Mouse (Mus musculus): ENCODE measurements around the gene Dennd1a.

Dennd1a gene

DNA sequence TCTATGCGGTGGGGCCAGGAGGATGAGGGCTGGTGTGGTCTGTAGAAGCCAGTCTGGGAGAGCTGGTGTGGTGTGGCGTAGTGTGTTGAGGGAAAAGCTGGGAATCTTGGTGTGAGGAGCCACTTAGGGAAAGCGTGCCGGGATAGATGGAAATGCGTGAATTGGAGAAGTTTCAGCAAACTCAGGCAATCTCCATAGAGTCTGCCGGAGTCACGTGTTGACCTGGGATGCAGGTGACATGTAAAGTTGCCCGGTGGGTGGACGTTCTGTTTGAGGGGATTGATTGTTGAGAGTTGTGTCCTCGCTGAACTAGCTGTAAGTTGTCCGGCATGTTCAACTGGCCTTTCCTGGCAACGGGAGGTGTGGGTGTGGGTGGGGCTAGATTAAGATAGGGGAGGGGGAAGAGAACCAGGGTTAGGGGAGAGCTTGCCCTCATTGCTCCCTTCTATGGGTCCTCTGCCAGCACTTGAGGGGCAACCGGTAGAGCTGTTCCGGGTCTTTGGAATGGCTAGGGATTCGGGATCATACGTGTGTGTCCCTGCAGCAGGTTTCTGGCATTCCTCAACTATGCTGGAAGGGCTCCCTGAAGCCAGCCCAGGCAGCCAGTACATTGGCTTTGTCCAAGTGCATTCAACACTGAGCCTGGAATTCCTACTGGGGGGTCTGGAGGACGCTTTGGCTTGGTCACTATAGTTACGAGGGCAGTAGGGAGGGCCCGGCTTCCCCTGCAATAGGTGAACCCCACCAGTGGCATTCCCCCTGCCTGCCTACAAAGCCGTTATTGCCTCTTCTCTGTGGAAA lies 510.4 kb downstream of the Dennd1a start:
- DNase-seq (ENCODE audit: low read depth, low spot score): no peak

DNA sequence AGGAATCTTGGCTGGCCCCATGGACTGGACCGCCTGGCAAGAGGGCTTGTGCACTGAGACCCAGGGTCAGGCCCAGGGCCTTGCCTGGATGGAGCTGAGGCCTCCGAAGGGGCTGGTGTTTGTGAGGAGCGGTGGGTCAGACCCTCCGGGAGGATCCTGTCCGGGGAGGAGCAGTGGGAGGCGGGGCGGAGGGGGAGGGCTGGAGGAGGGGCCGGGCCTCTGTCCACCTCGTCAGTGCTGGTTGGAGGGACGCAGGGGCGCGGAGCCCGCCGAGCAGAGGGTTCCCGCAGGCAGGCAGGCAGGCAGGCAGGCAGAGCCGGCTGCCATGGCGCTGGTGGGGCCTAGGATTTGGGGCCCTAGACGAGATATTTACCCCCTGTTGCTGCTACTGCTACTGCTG lies 511.2 kb downstream of the Dennd1a start, which contains the start of gene Crb2:
Gene Crb2 (plus strand): TSS at position 234 of the 400 bp plus-strand sequence.
- no peak for DNase-seq (ENCODE audit: low read depth, low spot score)

DNA sequence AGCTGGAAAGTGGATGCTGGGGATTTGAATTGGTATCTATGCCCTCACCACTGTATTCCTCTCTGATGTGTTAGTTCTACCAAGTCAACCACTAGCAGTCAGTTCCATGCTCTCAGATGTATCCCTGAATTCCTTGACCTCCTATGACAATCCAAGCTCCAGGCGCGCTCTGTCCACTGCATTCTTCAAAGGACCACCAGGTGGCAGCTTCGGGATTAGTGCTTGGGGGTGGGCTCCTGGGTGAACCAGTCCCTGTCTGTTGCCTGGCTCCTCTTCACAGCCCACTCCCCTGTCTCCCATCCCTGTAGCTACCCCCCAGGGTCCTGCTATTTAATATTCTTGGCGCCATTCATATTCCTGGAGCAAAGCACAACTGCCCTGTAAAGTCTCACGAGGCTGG lies 512.6 kb downstream of the Dennd1a start:
- peak; percentile 61 for DNase-seq (ENCODE audit: low read depth, low spot score)

DNA sequence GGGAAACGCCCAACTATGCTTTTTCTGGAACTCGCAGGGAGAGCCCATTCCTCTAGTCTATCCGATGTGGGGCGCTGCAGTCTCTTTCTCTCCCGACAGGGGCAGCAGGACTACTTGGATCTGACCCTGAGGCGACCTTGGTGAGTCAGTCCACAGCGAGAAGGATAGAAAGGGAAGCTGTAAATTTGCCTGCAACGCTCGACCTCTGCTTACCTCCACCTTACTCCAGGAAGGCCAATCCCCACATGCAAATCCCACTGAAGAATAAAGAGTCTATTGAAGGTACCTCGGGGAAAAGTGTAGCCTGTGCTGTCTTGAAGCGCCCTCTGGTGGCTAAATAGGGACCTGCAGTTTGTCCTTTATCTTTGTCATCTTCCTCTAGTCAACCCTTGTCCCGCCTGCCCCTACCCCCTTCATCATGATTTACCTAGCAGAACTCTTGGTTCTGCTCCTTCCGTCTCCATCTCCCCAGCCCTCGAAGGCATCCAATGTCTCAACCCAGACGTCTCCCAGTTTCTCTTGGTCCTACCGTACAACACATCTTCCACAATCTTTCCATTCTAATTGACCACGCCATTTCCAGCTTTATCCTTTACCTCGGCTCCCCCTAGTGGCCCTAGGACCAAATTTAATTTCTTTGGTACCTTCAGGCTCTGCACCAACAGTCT lies 515.4 kb downstream of the Dennd1a start:
- DNase-seq (ENCODE audit: low read depth, low spot score): peak; percentile 83

DNA sequence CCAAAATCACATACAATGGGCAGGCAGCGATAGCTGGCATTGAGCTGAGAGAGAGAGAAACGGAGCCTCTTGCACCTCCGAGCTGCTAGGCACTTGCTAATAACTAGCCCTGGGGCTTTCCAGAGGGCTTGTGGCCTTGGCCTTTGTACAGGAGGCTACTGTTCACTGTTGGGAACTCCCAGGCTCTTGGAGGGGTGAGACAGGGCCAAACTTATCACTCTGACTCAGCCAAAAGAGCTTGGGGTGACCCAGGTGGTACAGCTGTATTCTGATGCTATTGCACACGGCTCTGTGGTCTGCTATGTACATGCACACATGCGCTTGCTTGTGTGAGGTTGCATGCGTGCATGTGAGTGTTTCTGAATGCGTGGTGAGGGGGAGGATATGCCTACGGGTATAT lies 517.4 kb downstream of the Dennd1a start:
- DNase-seq (ENCODE audit: low read depth, low spot score): no peak

DNA sequence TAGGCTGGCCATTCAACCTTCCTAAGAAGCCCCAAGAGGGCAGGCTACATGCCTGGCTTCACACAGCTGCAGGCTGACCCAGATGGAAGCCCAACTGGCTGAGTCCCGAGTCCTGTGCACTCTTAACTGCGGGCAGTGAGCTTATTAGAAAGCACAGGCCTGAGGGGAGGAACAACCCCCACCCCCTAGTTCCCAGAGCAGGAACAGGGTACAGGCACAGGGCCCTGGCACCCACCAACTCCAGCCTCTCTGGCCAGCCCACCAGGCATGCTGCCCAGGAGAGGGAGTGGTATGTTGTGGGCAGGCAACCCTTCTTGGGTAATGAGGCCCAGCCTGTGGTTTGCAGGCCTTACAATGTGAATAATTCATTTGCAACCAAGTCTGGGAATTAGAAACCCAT lies 518.3 kb downstream of the Dennd1a start:
- DNase-seq (ENCODE audit: low read depth, low spot score): no peak

DNA sequence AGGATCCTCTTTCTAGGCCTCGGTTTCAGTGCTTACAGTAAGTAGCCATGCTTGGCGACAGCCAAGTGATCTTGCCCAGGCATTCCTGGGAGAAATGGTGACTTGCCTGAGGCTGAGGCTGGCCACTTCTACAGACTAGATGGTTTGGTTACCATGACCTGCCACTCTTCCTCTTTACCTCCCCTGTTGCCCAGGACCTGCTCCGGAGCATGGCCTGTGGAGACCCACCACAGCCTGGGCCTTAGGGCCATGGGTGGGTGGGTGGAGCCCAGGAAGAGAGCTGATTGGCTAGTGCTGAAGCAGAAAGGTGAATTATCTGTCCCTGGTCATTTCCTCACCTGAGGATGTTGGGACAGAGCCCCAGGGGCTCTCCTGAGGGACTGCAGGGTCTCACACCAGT lies 519.5 kb downstream of the Dennd1a start:
- DNase-seq (ENCODE audit: low read depth, low spot score): no peak

DNA sequence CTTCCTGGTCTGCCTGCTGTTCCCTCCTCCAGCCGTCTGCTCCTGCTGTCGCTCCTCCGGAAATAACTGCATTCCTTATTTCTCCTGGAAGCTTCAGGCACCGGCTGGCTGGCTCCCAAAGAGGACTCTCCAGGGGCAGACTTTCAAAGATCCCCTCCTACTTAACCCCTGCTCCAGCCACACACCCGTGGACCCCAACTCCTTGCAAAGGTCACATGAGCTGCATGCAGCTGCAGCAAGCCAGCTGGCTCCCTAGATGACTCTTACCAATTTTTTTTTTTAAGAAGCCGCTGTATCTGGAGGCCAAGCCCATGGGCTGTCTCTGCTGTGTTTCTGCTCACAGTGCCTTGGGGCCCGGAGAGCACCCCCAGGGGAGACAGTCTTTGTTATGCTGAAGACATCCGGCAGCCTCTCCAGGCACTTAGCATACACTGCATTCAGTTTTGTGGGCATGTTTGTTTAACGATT lies 520.1 kb downstream of the Dennd1a start:
- DNase-seq (ENCODE audit: low read depth, low spot score): no peak

DNA sequence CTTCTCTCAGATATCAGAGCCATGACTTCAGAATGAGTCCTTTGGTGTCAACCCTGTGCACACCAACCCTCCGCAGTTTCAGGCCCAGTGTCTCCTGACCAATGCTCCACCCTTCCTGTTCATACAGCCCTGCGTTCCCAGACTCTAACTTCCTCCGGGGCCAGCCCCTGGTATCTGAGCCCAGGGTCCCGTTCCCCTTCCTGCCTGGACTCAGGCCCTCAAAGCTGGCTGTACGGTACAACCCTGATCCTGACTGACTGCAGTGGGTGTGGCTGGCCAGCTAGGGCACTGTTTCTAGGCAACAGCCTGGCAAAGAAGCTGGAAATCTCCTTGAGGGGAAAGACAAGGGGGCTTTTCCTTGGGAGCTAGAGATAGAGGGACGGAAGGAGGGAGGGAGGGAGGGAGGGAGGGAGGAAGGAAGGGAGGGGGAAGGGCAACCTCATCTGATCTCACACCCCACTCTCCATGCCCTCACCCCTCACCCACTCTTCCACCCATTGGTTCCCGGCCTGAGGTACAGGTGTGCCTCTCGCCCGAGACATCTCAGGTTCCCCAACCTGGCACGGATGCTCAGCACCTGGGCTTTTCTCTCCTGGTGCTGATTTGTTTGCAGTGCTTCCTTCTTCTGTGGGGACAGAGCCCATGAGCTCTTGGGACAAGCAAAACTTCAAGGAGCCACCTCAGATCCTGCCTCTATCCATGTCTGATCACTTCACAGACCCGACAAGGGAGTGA lies 521.0 kb downstream of the Dennd1a start:
- no peak for DNase-seq (ENCODE audit: low read depth, low spot score)

DNA sequence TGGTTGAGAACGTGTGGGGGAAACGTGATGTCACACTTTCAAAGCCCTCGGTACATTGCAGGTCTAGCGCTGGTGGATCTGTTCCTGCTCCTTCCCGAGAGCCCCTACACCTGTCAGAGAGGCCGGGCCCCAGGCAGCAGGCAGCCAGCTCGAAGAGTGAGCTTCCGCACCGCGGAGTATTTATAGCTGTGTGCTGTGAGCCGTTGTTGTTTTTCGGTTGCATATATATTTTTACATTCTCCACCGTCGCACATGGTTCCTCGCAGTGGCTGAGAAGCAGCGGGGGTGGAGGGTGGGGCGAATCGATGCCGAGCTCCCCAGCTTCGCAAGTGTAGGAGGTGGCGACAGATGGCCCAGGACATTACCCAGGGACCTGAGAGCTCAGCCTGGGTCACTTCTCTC lies 522.1 kb downstream of the Dennd1a start:
- DNase-seq (ENCODE audit: low read depth, low spot score): no peak

DNA sequence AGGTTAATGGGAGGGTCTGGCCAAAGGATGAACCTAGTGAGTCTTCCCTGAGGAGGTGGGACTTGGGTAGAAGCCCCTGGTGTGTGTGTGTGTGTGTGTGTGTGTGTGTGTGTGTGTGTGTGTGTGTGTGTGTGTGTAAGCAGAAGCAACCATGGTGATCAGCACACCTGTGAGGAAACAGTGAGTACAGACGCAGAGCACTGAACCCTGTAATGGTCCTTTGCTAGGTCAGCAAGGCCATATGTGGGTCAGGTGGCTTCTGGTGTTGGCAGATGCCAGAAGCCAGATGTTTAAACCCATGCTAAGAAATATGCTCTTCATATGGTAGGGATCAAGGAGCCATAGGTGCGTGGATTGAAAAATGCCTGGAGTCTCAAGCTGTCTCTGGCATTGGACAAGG lies 522.7 kb downstream of the Dennd1a start:
- no peak for DNase-seq (ENCODE audit: low read depth, low spot score)

DNA sequence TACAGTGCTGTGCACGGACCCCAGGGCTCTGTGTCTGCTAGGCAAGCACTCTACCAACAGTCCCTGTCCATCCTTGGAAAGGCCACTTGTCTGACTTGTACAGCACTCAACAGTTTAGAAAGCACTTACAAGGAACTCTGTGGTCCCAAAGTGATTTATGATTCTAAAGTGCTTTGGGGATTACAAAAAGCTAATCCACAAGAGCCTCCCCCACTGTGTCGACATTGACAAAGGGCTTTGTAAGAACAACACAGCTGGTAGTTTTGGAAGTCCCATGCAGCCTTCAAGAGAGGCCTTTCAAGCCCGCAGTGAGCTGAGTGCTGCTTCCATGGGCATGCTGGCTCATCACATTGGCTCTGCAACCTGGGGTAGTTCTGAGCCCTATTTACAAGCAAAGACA lies 523.6 kb downstream of the Dennd1a start:
- no peak for DNase-seq (ENCODE audit: low read depth, low spot score)

DNA sequence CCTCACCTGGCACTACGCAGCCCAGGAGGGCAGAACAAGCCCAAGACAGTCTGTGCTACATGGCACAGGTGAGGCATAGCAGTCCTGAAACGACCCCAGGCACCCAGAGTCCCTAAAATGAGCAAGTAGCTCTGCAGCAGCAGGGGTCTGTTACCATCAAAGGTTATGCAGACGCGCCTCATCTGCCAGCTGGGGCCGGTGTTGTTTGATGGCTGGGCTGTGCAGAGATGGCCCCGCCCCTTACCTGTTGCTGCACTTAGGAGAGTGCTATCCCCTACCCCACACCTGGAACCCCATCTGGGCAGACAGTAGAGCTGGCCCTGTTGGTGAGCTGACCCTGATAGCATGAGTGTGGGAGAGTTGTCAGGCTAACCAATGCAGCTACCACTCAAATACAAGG lies 526.6 kb downstream of the Dennd1a start:
- DNase-seq (ENCODE audit: low read depth, low spot score): no peak

DNA sequence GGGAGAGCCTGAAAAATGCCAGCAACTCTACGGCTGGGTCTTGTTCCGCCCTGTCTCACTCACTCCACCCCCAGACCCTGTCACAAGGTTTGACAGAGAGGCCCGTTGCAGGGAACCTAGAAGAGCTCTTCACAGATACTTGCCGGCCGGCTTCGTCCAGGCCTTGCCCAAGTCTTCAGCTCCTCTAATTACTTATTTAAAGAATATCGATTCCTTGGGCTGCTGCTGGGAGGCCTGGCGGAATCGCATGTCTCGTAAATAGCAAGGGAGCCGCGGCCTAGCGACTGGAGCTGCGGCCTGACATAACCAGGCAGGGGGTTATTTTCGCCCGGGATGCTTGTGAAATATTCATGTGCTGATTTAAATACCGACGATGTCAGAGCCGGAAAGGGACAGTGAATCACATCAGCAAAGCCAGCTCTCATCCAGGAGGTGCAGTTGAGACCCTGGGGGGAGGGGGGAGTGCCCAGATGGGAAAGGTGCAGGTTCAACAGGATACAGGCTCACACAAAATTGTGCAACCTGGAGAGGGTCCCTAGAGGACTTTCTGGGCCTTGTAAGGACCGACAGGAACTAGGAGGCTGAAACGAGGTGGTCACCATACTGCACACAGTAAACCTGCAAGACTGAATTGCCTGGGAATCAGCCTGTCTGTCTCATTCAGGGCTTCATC lies 528.7 kb downstream of the Dennd1a start:
- DNase-seq (ENCODE audit: low read depth, low spot score): no peak

DNA sequence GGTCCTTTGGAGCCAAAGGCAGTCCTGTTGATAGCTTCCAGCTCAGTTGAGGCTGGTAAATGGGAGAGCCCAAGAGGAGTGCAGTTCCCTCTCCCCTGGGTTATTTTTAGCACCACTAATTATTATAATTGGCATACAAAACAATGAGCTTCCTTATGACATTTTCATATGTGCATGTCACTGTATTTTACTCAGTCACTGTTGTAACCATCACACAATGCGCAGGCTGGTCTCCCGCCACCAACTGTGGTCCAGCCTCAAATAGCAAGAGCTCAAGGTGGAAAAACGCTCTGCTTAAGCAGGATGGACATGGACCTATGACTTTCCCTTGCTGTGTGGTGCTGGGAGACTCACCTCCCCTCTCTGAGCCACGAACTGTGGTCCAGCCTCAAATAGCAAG lies 529.4 kb downstream of the Dennd1a start:
- no peak for DNase-seq (ENCODE audit: low read depth, low spot score)

DNA sequence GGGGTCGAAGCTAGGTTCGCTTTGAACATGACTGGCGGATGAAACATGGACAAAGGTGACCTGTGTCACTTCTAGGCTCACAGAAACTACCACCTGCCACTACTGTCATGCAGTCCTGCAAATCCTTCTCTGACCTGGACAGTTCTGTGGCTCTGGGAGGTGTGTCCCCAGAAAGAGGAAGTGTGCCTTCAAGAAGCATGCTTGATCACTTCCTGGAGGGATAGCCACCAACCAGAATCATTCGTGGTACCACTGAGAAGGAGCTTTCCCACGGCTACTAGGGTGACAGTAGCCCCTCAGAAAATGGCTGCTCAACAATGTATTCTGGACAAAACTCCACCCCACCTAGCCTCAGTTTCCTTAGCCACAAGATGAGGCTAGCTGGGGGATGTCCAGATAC lies 530.2 kb downstream of the Dennd1a start:
- no peak for DNase-seq (ENCODE audit: low read depth, low spot score)

DNA sequence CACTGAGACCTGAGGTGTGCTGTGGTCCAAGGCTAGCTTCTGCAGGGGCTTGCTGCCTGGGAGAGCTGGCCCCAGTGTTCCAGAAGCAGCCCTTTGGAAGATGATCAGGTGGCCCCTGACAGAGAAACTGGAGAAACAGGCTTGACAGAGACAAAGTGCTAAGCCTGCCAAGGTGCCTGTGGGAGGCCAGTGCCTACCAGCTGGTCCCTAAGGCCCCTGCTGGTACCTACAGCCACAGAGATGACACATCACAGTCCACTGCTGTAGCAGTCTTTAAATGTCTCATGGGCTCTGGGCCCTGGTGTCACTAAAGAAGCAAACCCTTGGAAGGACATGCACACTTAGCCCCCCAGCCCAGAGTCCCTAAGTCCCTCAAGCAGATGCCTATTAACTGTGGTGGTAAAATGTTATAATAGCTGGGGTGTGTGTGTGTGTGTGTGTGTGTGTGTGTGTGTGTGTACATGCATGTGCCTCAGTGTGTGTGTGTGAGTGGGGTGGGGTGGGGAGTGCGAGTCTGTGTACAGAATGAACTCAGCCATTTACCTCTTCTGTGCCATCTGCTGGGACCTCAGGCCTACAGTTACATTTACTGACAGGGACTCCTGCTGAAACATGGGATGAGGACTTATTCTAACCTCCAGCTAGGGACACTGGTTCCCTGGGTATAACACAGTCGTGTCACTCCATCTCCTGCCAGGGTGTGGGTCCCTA lies 530.8 kb downstream of the Dennd1a start:
- no peak for DNase-seq (ENCODE audit: low read depth, low spot score)

DNA sequence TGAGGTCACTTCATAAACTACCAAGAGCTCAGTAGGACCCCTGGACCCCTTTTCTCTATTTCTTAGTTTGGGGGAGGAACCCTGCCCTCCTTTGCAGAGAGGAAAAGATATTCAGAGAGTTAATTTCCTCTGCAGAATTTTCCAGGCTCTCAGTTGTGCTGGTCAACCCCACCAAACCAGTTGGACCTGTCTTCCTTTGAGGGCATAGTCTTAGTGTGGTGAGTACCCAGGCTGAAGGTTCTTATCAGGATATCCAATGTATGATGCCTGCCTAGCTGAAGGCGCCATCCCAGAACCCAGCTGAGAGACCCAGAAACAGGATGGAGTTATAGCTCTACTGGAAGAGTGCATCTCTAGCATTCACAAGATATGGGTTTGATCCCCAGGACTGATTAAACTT lies 536.1 kb downstream of the Dennd1a start:
- DNase-seq (ENCODE audit: low read depth, low spot score): no peak

DNA sequence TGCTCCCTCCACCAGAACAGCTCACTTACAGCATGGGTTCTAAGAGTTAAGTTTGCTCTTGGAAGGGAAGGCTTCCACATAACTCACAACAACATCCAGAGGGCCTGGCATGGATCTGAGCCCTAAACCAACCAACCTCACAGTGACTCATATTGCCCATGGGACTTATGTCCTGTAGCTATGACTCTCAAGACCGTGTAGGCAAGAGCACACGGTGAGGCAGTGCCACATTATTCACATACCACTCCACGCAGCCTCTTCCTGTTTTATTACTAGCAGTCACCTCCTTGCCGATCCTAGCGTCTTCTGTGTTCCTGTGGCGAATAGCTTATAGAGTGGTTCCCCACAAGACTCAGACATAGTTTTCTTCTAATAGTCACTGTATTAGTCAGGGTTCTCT lies 537.9 kb downstream of the Dennd1a start:
- DNase-seq (ENCODE audit: low read depth, low spot score): no peak

Data from retina, postnatal 7 days (tissue).